Mouse (Mus musculus): ENCODE data around the gene Slc44a1. TPM values are rescaled to one million over a fixed set of nuclear protein-coding genes. Genes with fewer than 3 reads are reported as not detected.

Gene Slc44a1
- polyA plus RNA-seq, 1 experiment from 2014 or later = 8.9 TPM

DNA sequence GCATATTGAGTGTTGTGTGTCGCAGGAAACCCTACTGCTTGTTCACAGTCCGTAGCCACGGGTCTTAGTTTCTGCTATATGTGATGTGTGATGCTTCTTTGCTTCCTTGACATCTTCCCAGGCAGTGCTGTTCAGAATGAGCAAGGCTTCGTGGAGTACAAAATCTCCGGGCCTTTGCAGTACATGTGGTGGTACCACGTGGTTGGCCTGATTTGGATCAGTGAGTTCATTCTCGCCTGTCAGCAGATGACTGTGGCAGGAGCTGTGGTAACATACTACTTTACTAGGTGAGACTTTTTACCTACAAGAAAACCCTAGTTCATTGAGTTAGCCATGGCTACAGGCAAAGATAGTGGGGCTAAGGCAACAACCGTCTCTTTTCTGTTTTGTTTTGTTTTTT is 103.2 kb downstream of the Slc44a1 start:
- Histone ChIP-seq H3K36me3 (peaks cover 7% of the 10 kb centered on the region), H3K4me3 (replicated peaks) (no peak overlapping the region), H3K27ac (no peak overlapping the region), H3K27me3 (no peaks in the 10 kb centered on the region), H3K4me1 (replicated peaks) (peaks cover 9% of the 10 kb centered on the region; the same call in 1 of the 2 replicates), H3K9me3 (replicated peaks) (no peaks in the 10 kb centered on the region), H3K9ac (no peak overlapping the region), H3K4me2 (no peak overlapping the region)
- DNase-seq (no peak), ATAC-seq (ENCODE audit: low read depth) (no peak)
- WGBS (ENCODE audit: insufficient replicate concordance) = 62% methylated on average over 8 of the region's 8 CpGs

- H3K4me3 ChIP-seq (replicated peaks) = no peak overlapping the region
- H3K27ac ChIP-seq = no peak overlapping the region
- H3K9me3 ChIP-seq (replicated peaks) = no peaks in the 10 kb centered on the region
- DNase-seq (no peak), ATAC-seq (ENCODE audit: low read depth) (no peak)
- peaks cover 9% of the 10 kb centered on the region; the same call in 1 of the 2 replicates for H3K4me1 ChIP-seq (replicated peaks)
- no peaks in the 10 kb centered on the region for H3K27me3 ChIP-seq
- no peak overlapping the region for H3K9ac ChIP-seq
- H3K36me3 ChIP-seq = peaks cover 7% of the 10 kb centered on the region
- no peak overlapping the region for H3K4me2 ChIP-seq
- 52% methylated on average over 1 of the region's 1 CpGs for WGBS (ENCODE audit: insufficient replicate concordance)
These were observed 104.7 kb downstream of the Slc44a1 start for GRCm38 (mm10) chr4:53544889-53545288.

DNA sequence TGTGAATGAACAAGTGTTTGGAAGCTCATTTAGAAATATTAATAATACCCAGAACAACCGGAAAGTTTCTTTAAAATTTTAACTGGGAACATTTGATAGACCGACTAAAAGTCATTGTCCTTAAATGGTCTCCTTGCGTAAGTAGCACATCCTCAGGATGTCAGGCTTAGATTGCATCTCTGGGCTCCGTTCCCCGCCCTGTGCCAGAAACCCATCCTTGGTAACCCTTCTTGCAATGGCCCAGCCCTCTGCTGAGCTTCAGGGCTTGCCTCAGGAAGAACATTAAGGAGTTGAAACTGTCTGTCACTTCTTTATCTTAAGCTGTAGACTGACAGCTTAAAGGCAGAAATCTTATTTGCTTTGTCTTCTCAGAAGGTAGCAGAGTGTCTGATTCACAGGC is 107.2 kb downstream of the Slc44a1 start:
- ATAC-seq (ENCODE audit: low read depth) (no peak), DNase-seq (no peak)
- Histone ChIP-seq H3K4me2 (no peak overlapping the region), H3K36me3 (peaks cover 7% of the 10 kb centered on the region), H3K27ac (no peak overlapping the region), H3K4me3 (replicated peaks) (no peak overlapping the region), H3K9me3 (replicated peaks) (no peaks in the 10 kb centered on the region), H3K9ac (no peak overlapping the region), H3K27me3 (no peaks in the 10 kb centered on the region), H3K4me1 (replicated peaks) (no peaks in the 10 kb centered on the region)
- WGBS (ENCODE audit: insufficient replicate concordance) = 76% methylated on average over 5 of the region's 5 CpGs

- Histone ChIP-seq H3K9me3 (replicated peaks) (no peaks in the 10 kb centered on the region), H3K36me3 (peaks cover 5% of the 10 kb centered on the region; the same call in 1 of the 2 replicates), H3K27me3 (no peaks in the 10 kb centered on the region), H3K27ac (no peak overlapping the region), H3K4me1 (replicated peaks) (no peaks in the 10 kb centered on the region), H3K4me2 (no peak overlapping the region), H3K4me3 (replicated peaks) (no peak overlapping the region), H3K9ac (no peak overlapping the region)
- ATAC-seq (ENCODE audit: low read depth) = no peak
- DNase-seq = no peak
- WGBS (ENCODE audit: insufficient replicate concordance) = 55% methylated on average over 4 of the region's 4 CpGs
These were observed 109.2 kb downstream of the Slc44a1 start for GRCm38 (mm10) chr4:53549375-53549774.

GRCm38 (mm10) chr4:53564618-53565017 is 124.4 kb downstream of the Slc44a1 start:
- H3K9me3 ChIP-seq (replicated peaks) = no peaks in the 10 kb centered on the region
- 68% methylated on average over 5 of the region's 5 CpGs for WGBS (ENCODE audit: insufficient replicate concordance)

GRCm38 (mm10) chr4:53567065-53567464 is 126.9 kb downstream of the Slc44a1 start:
- Histone ChIP-seq H3K9me3 (replicated peaks) (no peaks in the 10 kb centered on the region), H3K4me3 (replicated peaks) (no peak overlapping the region), H3K36me3 (no peaks in the 10 kb centered on the region), H3K27me3 (no peaks in the 10 kb centered on the region), H3K27ac (no peak overlapping the region), H3K4me1 (replicated peaks) (no peaks in the 10 kb centered on the region), H3K9ac (no peak overlapping the region), H3K4me2 (no peak overlapping the region)
- DNase-seq (no peak), ATAC-seq (ENCODE audit: low read depth) (no peak)
- 64% methylated on average over 1 of the region's 1 CpGs for WGBS (ENCODE audit: insufficient replicate concordance)

More at GRCm38 (mm10) chr4:53564618-53565017, 124.4 kb downstream of the Slc44a1 start:
- Histone ChIP-seq H3K27me3 (no peaks in the 10 kb centered on the region), H3K27ac (no peak overlapping the region), H3K36me3 (no peaks in the 10 kb centered on the region), H3K4me1 (replicated peaks) (no peaks in the 10 kb centered on the region), H3K4me2 (no peak overlapping the region), H3K4me3 (replicated peaks) (no peak overlapping the region), H3K9ac (no peak overlapping the region)
- DNase-seq (no peak), ATAC-seq (ENCODE audit: low read depth) (no peak)

GRCm38 (mm10) chr4:53575558-53575957 is 135.3 kb downstream of the Slc44a1 start:
- WGBS (ENCODE audit: insufficient replicate concordance) = 79% methylated on average over 2 of the region's 2 CpGs
- Histone ChIP-seq H3K27me3 (no peaks in the 10 kb centered on the region), H3K4me2 (no peak overlapping the region), H3K36me3 (no peaks in the 10 kb centered on the region), H3K27ac (no peak overlapping the region), H3K9ac (no peak overlapping the region), H3K4me3 (replicated peaks) (no peak overlapping the region), H3K4me1 (replicated peaks) (no peaks in the 10 kb centered on the region), H3K9me3 (replicated peaks) (no peaks in the 10 kb centered on the region)
- ATAC-seq (ENCODE audit: low read depth) = no peak
- no peak for DNase-seq

DNA sequence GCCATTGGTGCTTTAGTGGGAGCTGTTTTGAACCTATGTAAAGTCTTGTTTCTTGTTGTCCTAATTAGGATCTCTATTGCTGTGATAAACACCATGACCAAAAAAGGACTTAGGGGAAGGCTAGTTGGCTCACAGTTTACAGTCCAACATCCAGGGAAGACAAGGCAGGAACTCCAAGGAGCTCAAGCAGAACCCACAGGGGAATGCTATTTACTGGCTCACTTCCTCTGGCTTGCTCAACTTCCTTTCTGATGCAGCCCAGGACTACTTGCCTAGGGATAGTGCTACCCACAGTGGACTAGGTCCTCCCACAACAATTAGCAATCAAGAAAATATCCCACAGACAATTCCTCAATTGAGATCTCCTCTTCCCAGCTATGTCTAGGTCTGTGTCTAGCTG is 147.5 kb downstream of the Slc44a1 start:
- no peak for ATAC-seq (ENCODE audit: low read depth)
- Histone ChIP-seq H3K4me1 (replicated peaks) (peaks cover 11% of the 10 kb centered on the region), H3K27ac (no peak overlapping the region), H3K9me3 (replicated peaks) (no peaks in the 10 kb centered on the region), H3K36me3 (no peaks in the 10 kb centered on the region), H3K4me3 (replicated peaks) (no peak overlapping the region), H3K4me2 (no peak overlapping the region), H3K27me3 (no peaks in the 10 kb centered on the region), H3K9ac (no peak overlapping the region)
- no peak for DNase-seq

- DNase-seq (no peak), ATAC-seq (ENCODE audit: low read depth) (no peak)
- no peak overlapping the region for H3K4me2 ChIP-seq
- no peak overlapping the region for H3K4me3 ChIP-seq (replicated peaks)
- no peaks in the 10 kb centered on the region for H3K9me3 ChIP-seq (replicated peaks)
- no peaks in the 10 kb centered on the region for H3K27me3 ChIP-seq
- H3K4me1 ChIP-seq (replicated peaks) = peaks cover 11% of the 10 kb centered on the region
- WGBS (ENCODE audit: insufficient replicate concordance) = 66% methylated on average over 1 of the region's 1 CpGs
- no peaks in the 10 kb centered on the region for H3K36me3 ChIP-seq
- H3K27ac ChIP-seq = no peak overlapping the region
- H3K9ac ChIP-seq = no peak overlapping the region
These were observed 148.7 kb downstream of the Slc44a1 start for GRCm38 (mm10) chr4:53588936-53589335.

DNA sequence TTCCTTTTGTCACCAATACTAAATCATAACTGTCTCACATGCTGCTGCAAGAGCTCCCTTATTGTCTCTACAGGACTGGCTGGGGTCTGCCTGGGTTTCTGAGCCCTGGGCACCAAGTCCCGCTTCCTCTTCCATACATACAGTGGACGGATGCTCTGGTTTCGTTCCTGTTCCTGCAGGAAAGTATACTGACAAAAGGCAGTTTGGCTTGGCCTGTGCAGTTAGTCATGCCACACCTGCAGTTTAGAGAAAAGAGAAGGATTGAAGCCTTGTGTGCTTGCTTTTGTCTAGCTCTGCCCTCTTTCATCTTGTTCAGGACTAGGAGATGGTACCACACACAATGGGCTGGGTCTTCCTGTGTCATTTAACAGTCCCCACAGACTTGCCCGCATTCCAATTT is 149.3 kb downstream of the Slc44a1 start:
- WGBS (ENCODE audit: insufficient replicate concordance) = 65% methylated on average over 4 of the region's 4 CpGs
- Histone ChIP-seq H3K9ac (no peak overlapping the region), H3K4me3 (replicated peaks) (no peak overlapping the region)

GRCm38 (mm10) chr4:53590163-53590562 is 149.9 kb downstream of the Slc44a1 start:
- no peak overlapping the region for H3K9ac ChIP-seq
- DNase-seq (no peak), ATAC-seq (ENCODE audit: low read depth) (no peak)
- H3K36me3 ChIP-seq = no peaks in the 10 kb centered on the region
- no peak overlapping the region for H3K4me2 ChIP-seq
- H3K9me3 ChIP-seq (replicated peaks) = no peaks in the 10 kb centered on the region
- H3K4me1 ChIP-seq (replicated peaks) = peaks cover 11% of the 10 kb centered on the region
- WGBS (ENCODE audit: insufficient replicate concordance) = 56% methylated on average over 4 of the region's 4 CpGs
- no peaks in the 10 kb centered on the region for H3K27me3 ChIP-seq
- H3K27ac ChIP-seq = no peak overlapping the region
- no peak overlapping the region for H3K4me3 ChIP-seq (replicated peaks)

More for the DNA sequence above, 149.3 kb downstream of the Slc44a1 start:
- ATAC-seq (ENCODE audit: low read depth) (no peak), DNase-seq (no peak)
- Histone ChIP-seq H3K9me3 (replicated peaks) (no peaks in the 10 kb centered on the region), H3K4me2 (no peak overlapping the region), H3K36me3 (no peaks in the 10 kb centered on the region), H3K27ac (no peak overlapping the region), H3K4me1 (replicated peaks) (peaks cover 11% of the 10 kb centered on the region), H3K27me3 (no peaks in the 10 kb centered on the region)

- ATAC-seq (ENCODE audit: low read depth) (no peak), DNase-seq (no peak)
- H3K27me3 ChIP-seq = no peaks in the 10 kb centered on the region
- no peaks in the 10 kb centered on the region for H3K9me3 ChIP-seq (replicated peaks)
- no peak overlapping the region for H3K4me2 ChIP-seq
- H3K4me1 ChIP-seq (replicated peaks) = peaks cover 11% of the 10 kb centered on the region
- H3K9ac ChIP-seq = no peak overlapping the region
- no peaks in the 10 kb centered on the region for H3K36me3 ChIP-seq
- no peak overlapping the region for H3K4me3 ChIP-seq (replicated peaks)
- H3K27ac ChIP-seq = no peak overlapping the region
- WGBS (ENCODE audit: insufficient replicate concordance) = 66% methylated on average over 7 of the region's 7 CpGs
These were observed 150.7 kb downstream of the Slc44a1 start for GRCm38 (mm10) chr4:53590691-53591447.
